Mouse (Mus musculus) brown adipose tissue, adult 24 weeks (tissue): Measurements from ENCODE around the gene Ddx54. TPM values are rescaled to one million over a fixed set of nuclear protein-coding genes. Genes with fewer than 3 reads are reported as not detected.

Experiments used
- H3K27ac ChIP-seq: fragments of 200-500 bp; replicated peaks from 2 replicates; pipeline ENCODE4 v1.5.1; 2012; ENCODE audit warnings: low read depth, mild to moderate bottlenecking, low read length
- H3K4me1 ChIP-seq: fragments of 200-500 bp; 2 replicates; pipeline ENCODE4 v1.6.1; 2012; ENCODE audit warnings: low read length, mixed read lengths; ENCODE audit not compliant: control insufficient read depth, insufficient read depth, insufficient read length
- H3K4me3 ChIP-seq: fragments of 200-500 bp; 2 replicates; pipeline ENCODE4 v1.5.1; 2012; ENCODE audit warnings: low read depth, mild to moderate bottlenecking, low read length, moderate library complexity; ENCODE audit not compliant: insufficient read depth
- polyA plus RNA-seq: library from polyadenylated mRNA; stranded (reverse); fragments of >200 nt; gene quantifications from 2 replicates; pipeline ENCODE4 v1.2.4, GENCODE M21; 2012; ENCODE audit not compliant: missing spikeins, insufficient read depth, insufficient read length

Gene Ddx54
- polyA plus RNA-seq, 1 experiment: 10.3 TPM

- Histone ChIP-seq H3K27ac (no peak overlapping the region), H3K4me3 (no peak overlapping the region), H3K4me1 (no peaks in the 10 kb centered on the region)
Measured at GRCm38 (mm10) chr5:120660816-120661215, 48.3 kb downstream of the Ddx54 start.

- no peak overlapping the region for H3K27ac ChIP-seq
- H3K4me1 ChIP-seq: no peaks in the 10 kb centered on the region
- H3K4me3 ChIP-seq: no peak overlapping the region
Measured at GRCm38 (mm10) chr5:120664888-120665287, 52.3 kb downstream of the Ddx54 start.

DNA sequence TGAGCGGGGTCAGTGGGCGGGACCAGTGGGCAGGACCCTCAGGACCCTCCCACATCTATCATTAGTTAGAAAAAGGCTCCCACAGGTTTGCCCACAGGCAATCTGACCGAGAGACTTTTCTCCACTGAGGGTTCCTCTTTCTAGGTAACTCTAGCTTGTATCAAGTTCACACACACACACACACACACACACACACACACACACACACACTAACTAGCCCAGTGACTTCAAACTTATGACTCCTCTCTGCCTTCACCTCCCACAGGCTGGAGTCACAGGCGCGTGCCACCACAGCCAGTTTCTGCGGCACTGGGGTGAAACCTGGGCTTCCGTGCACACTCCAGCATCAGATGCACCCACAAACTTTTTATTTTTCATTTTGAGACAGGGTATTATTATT, 56.2 kb downstream of the Ddx54 start:
- H3K4me1 ChIP-seq: no peaks in the 10 kb centered on the region
- H3K4me3 ChIP-seq: no peak overlapping the region
- H3K27ac ChIP-seq: no peak overlapping the region

GRCm38 (mm10) chr5:120670132-120670531, 57.6 kb downstream of the Ddx54 start:
- Histone ChIP-seq H3K4me1 (no peaks in the 10 kb centered on the region), H3K4me3 (no peak overlapping the region), H3K27ac (no peak overlapping the region)

DNA sequence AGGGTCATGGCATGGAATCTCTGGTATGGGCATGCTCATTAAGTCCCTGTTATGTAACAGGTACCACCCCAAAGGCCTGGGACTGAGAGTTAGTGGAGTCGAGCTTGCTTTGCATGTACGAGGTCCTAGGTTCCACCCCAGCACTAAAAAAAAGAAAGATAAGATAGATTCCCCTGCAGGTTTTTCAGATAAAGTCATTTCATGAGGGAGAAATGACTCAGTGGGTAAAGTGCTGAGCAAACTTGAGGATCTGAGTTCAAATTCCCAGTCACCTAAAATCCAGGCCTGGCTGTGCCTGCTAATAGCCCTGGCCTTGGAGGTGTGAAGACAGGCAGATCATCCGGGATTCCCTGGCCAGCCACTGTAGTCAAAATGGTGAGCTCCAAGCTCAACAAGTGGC, 59.3 kb downstream of the Ddx54 start:
- Histone ChIP-seq H3K4me3 (no peak overlapping the region), H3K4me1 (no peaks in the 10 kb centered on the region), H3K27ac (no peak overlapping the region)

DNA sequence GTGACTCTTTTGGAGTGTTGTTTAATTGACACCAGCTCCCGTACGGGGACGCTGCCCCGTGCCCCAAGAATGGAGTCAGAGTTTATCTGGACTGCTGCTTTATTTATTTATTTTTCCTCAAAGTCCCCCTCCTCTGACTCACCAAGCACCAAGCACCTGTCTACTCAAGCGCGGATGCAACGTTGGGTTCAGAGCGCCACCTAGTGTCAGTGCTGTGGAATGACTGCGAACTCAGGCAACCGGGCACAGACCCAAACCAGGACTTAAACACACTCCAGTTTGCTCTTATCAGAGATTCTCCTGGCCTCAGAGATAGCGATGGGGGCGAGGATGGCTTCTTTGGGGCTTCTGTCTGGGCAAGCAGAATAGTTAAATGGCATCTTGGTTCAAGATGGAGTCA, 61.1 kb downstream of the Ddx54 start:
- Histone ChIP-seq H3K4me1 (no peaks in the 10 kb centered on the region), H3K27ac (no peak overlapping the region), H3K4me3 (no peak overlapping the region)

DNA sequence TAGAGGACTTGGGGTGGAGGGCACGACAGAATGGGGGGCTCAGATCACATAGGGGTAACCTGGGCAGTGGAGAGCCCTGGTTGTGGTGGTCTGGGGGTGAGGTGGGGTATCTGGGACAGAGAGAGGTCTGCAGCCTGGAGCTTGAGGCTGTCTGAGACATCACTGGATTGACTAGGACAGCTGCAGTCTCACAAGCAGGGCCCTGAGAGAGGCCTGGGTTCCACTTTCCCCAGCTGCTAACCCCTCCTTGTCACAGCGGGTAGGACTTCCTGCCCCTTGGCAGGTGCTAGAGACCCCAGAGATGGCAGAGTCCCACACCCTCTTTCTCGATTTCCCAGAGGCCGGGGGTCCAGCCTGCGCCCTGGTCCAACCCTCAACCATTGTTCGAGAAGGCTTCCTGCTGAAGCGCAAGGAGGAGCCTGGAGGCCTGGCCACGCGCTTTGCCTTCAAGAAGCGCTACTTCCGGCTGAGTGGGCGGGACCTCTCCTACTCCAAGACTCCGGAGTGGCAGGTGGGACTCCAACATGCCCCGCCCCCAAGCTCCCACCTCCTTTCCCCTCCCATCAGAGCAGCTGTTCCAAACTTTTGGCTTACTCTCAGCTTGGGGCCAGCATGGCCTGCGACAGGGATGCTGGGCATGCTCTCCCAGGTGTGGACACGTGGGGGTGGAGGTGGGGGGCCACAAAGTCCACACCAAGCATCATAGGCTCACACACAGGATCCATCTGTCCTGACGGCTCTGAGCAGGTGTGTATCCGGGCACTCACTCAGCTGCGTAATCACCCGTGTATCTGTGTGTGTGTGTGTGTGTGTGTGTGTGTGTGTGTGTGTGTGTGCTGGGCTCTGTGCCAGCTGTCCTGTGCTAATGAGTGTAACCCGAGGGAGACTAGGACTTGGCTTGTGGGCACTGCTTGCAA, 61.9 kb downstream of the Ddx54 start:
- H3K4me3 ChIP-seq: no peak overlapping the region
- no peak overlapping the region for H3K27ac ChIP-seq
- H3K4me1 ChIP-seq: no peaks in the 10 kb centered on the region

- no peak overlapping the region for H3K27ac ChIP-seq
- H3K4me3 ChIP-seq: no peak overlapping the region
- H3K4me1 ChIP-seq: no peaks in the 10 kb centered on the region
Measured at GRCm38 (mm10) chr5:120677516-120677915, 65.0 kb downstream of the Ddx54 start.

Other genes starting within 250 kb of the Ddx54 start
- not detected in 2 replicates for gene Lhx5, start 181.0 kb upstream of the Ddx54 start, polyA plus RNA-seq
- gene Sdsl, start 139.9 kb upstream of the Ddx54 start, polyA plus RNA-seq: 22.0 and 25.5 TPM in 2 replicates
- not detected in 2 replicates for gene Sds, start 136.2 kb upstream of the Ddx54 start, polyA plus RNA-seq
- 20.4 and 22.8 TPM in 2 replicates for gene Plbd2, start 109.1 kb upstream of the Ddx54 start, polyA plus RNA-seq
- 4.3 and 5.7 TPM in 2 replicates for gene Slc8b1, start 101.6 kb upstream of the Ddx54 start, polyA plus RNA-seq
- gene Tpcn1, start 24.1 kb upstream of the Ddx54 start, polyA plus RNA-seq: 28.6 and 39.1 TPM in 2 replicates
- not detected in 2 replicates for gene Iqcd, start 23.7 kb upstream of the Ddx54 start, polyA plus RNA-seq
- 11.3 and 15.3 TPM in 2 replicates for gene Rita1, start 150 bp upstream of the Ddx54 start, polyA plus RNA-seq
- not detected in 2 replicates for gene Cfap73, start 21.5 kb downstream of the Ddx54 start, polyA plus RNA-seq
- not detected in 2 replicates for gene Rasal1, start 36.1 kb downstream of the Ddx54 start, polyA plus RNA-seq
- gene Dtx1, start 99.2 kb downstream of the Ddx54 start, polyA plus RNA-seq: 0.52 TPM in 1 of 2 replicates, not detected in the other
- 0.96 and 1.2 TPM in 2 replicates for gene Oas2, start 137.1 kb downstream of the Ddx54 start, polyA plus RNA-seq
- gene Oas3, start 164.9 kb downstream of the Ddx54 start, polyA plus RNA-seq: 0.33 TPM in 1 of 2 replicates, not detected in the other
- not detected in 2 replicates for gene Oas1e, start 182.8 kb downstream of the Ddx54 start, polyA plus RNA-seq
- 0.79 and 0.87 TPM in 2 replicates for gene Oas1c, start 199.8 kb downstream of the Ddx54 start, polyA plus RNA-seq
- not detected in 2 replicates for gene Oas1f, start 234.6 kb downstream of the Ddx54 start, polyA plus RNA-seq
- gene Oas1h, start 248.7 kb downstream of the Ddx54 start, polyA plus RNA-seq: not detected in 2 replicates